Mouse (Mus musculus): ENCODE results near the gene Scel. TPM values are rescaled to one million over a fixed set of nuclear protein-coding genes. Genes with fewer than 3 reads are reported as not detected.
"Not testable (repeated sequence)": the region's sequence is repeated elsewhere in the genome, so short reads cannot be mapped to it uniquely, and the experiment has no call there.

Scel gene
- polyA plus RNA-seq (2014; fragmentation: Nextera tagmentation; extraction: Ambion mirVana) = 1.2 and 2.0 TPM in 2 replicates

GRCm38 (mm10) chr14:103512802-103513472 lies at the start of gene Scel:
Gene Scel, plus strand, starts transcription at chr14:103513342.
- ATAC-seq (ENCODE audit: low FRiP score, low TSS enrichment) = peak; percentile 87; the same call in 1 of the 2 replicates
- H3K9ac ChIP-seq (ENCODE audit: low read depth, low read length) = no peak within 1 kb of the TSS

GRCm38 (mm10) chr14:103468691-103469463 lies 44.3 kb upstream of the Scel start:
- no peaks in the 10 kb centered on the region for H3K4me1 ChIP-seq (ENCODE audit: control insufficient read depth, insufficient read depth, low read length)
- ATAC-seq (ENCODE audit: low FRiP score, low TSS enrichment) = no peak
- 78% methylated on average over 12 of the region's 12 CpGs for WGBS
- no peak overlapping the region for H3K9ac ChIP-seq (ENCODE audit: low read depth, low read length)
- no peaks in the 10 kb centered on the region for H3K27me3 ChIP-seq (ENCODE audit: control insufficient read depth, insufficient read depth, low read length)
- H3K4me2 ChIP-seq (replicated peaks; ENCODE audit: low read depth, low read length) = no peak overlapping the region
- H3K36me3 ChIP-seq (ENCODE audit: control insufficient read depth, insufficient read depth, low read length) = no peaks in the 10 kb centered on the region
- H3K27ac ChIP-seq (ENCODE audit: low read depth, low read length) = no peak overlapping the region
- H3K9me3 ChIP-seq (ENCODE audit: control insufficient read depth, low read length) = no peaks in the 10 kb centered on the region
- H3K4me3 ChIP-seq (ENCODE audit: low read length) = no peak overlapping the region

More at GRCm38 (mm10) chr14:103512802-103513472, at the start of gene Scel:
- peak within 1 kb of the TSS; percentile 19 for H3K4me2 ChIP-seq (replicated peaks; ENCODE audit: low read depth, low read length)
- no peaks in the 10 kb centered on the region for H3K27me3 ChIP-seq (ENCODE audit: control insufficient read depth, insufficient read depth, low read length)
- H3K4me3 ChIP-seq (ENCODE audit: low read length) = peak within 1 kb of the TSS; percentile 1; the same call in 1 of the 2 replicates
- H3K9me3 ChIP-seq (ENCODE audit: control insufficient read depth, low read length) = no peaks in the 10 kb centered on the region
- no peaks in the 10 kb centered on the region for H3K4me1 ChIP-seq (ENCODE audit: control insufficient read depth, insufficient read depth, low read length)
- H3K27ac ChIP-seq (ENCODE audit: low read depth, low read length) = no peak within 1 kb of the TSS
- no peaks in the 10 kb centered on the region for H3K36me3 ChIP-seq (ENCODE audit: control insufficient read depth, insufficient read depth, low read length)
- WGBS = 22% methylated on average over 14 of the region's 14 CpGs

GRCm38 (mm10) chr14:103469464-103470015 lies 43.6 kb upstream of the Scel start:
- H3K36me3 ChIP-seq (ENCODE audit: control insufficient read depth, insufficient read depth, low read length) = no peaks in the 10 kb centered on the region
- H3K27me3 ChIP-seq (ENCODE audit: control insufficient read depth, insufficient read depth, low read length) = no peaks in the 10 kb centered on the region
- H3K27ac ChIP-seq (ENCODE audit: low read depth, low read length) = no peak overlapping the region
- H3K4me2 ChIP-seq (replicated peaks; ENCODE audit: low read depth, low read length) = no peak overlapping the region; the same call in 1 of the 2 replicates
- no peaks in the 10 kb centered on the region for H3K9me3 ChIP-seq (ENCODE audit: control insufficient read depth, low read length)
- no peak overlapping the region for H3K9ac ChIP-seq (ENCODE audit: low read depth, low read length)
- WGBS = 49% methylated on average over 12 of the region's 12 CpGs
- ATAC-seq (ENCODE audit: low FRiP score, low TSS enrichment) = peak; percentile 75
- H3K4me3 ChIP-seq (ENCODE audit: low read length) = no peak overlapping the region
- no peaks in the 10 kb centered on the region for H3K4me1 ChIP-seq (ENCODE audit: control insufficient read depth, insufficient read depth, low read length)

GRCm38 (mm10) chr14:103471074-103471778 lies 41.9 kb upstream of the Scel start:
- H3K4me3 ChIP-seq (ENCODE audit: low read length) = no peak overlapping the region
- no peaks in the 10 kb centered on the region for H3K36me3 ChIP-seq (ENCODE audit: control insufficient read depth, insufficient read depth, low read length)
- ATAC-seq (ENCODE audit: low FRiP score, low TSS enrichment) = no peak
- H3K27ac ChIP-seq (ENCODE audit: low read depth, low read length) = no peak overlapping the region
- H3K4me2 ChIP-seq (replicated peaks; ENCODE audit: low read depth, low read length) = no peak overlapping the region
- 60% methylated on average over 3 of the region's 3 CpGs for WGBS
- H3K4me1 ChIP-seq (ENCODE audit: control insufficient read depth, insufficient read depth, low read length) = no peaks in the 10 kb centered on the region
- H3K9me3 ChIP-seq (ENCODE audit: control insufficient read depth, low read length) = no peaks in the 10 kb centered on the region
- H3K27me3 ChIP-seq (ENCODE audit: control insufficient read depth, insufficient read depth, low read length) = no peaks in the 10 kb centered on the region
- H3K9ac ChIP-seq (ENCODE audit: low read depth, low read length) = no peak overlapping the region

GRCm38 (mm10) chr14:103471806-103472553 lies 41.2 kb upstream of the Scel start:
- H3K27me3 ChIP-seq (ENCODE audit: control insufficient read depth, insufficient read depth, low read length) = no peaks in the 10 kb centered on the region
- ATAC-seq (ENCODE audit: low FRiP score, low TSS enrichment) = no peak
- H3K27ac ChIP-seq (ENCODE audit: low read depth, low read length) = no peak overlapping the region
- H3K4me1 ChIP-seq (ENCODE audit: control insufficient read depth, insufficient read depth, low read length) = no peaks in the 10 kb centered on the region
- WGBS = 41% methylated on average over 7 of the region's 7 CpGs
- H3K4me3 ChIP-seq (ENCODE audit: low read length) = no peak overlapping the region
- no peak overlapping the region for H3K9ac ChIP-seq (ENCODE audit: low read depth, low read length)
- H3K36me3 ChIP-seq (ENCODE audit: control insufficient read depth, insufficient read depth, low read length) = no peaks in the 10 kb centered on the region
- H3K4me2 ChIP-seq (replicated peaks; ENCODE audit: low read depth, low read length) = no peak overlapping the region
- no peaks in the 10 kb centered on the region for H3K9me3 ChIP-seq (ENCODE audit: control insufficient read depth, low read length)

GRCm38 (mm10) chr14:103472554-103472905 lies 40.6 kb upstream of the Scel start:
- Histone ChIP-seq H3K4me2 (replicated peaks; ENCODE audit: low read depth, low read length) (no peak overlapping the region), H3K9ac (ENCODE audit: low read depth, low read length) (no peak overlapping the region), H3K27me3 (ENCODE audit: control insufficient read depth, insufficient read depth, low read length) (no peaks in the 10 kb centered on the region), H3K27ac (ENCODE audit: low read depth, low read length) (no peak overlapping the region), H3K4me3 (ENCODE audit: low read length) (no peak overlapping the region), H3K9me3 (ENCODE audit: control insufficient read depth, low read length) (no peaks in the 10 kb centered on the region), H3K36me3 (ENCODE audit: control insufficient read depth, insufficient read depth, low read length) (no peaks in the 10 kb centered on the region), H3K4me1 (ENCODE audit: control insufficient read depth, insufficient read depth, low read length) (no peaks in the 10 kb centered on the region)
- no peak for ATAC-seq (ENCODE audit: low FRiP score, low TSS enrichment)
- WGBS = 80% methylated on average over 2 of the region's 2 CpGs

- H3K4me1 ChIP-seq (ENCODE audit: control insufficient read depth, insufficient read depth, low read length) = no peaks in the 10 kb centered on the region
- 54% methylated on average over 7 of the region's 7 CpGs for WGBS
- ATAC-seq (ENCODE audit: low FRiP score, low TSS enrichment) = 0 out of 2 replicates have a peak, but pooled peaks have one; percentile 49
Measured at GRCm38 (mm10) chr14:103475312-103475711, 37.8 kb upstream of the Scel start.

GRCm38 (mm10) chr14:103476232-103476631 lies 36.9 kb upstream of the Scel start:
- not testable (repeated sequence) for H3K4me2 ChIP-seq (replicated peaks; ENCODE audit: low read depth, low read length); H3K4me3 ChIP-seq (ENCODE audit: low read length); H3K9ac ChIP-seq (ENCODE audit: low read depth, low read length); H3K9me3 ChIP-seq (ENCODE audit: control insufficient read depth, low read length); H3K36me3 ChIP-seq (ENCODE audit: control insufficient read depth, insufficient read depth, low read length); H3K27me3 ChIP-seq (ENCODE audit: control insufficient read depth, insufficient read depth, low read length); ATAC-seq (ENCODE audit: low FRiP score, low TSS enrichment); H3K4me1 ChIP-seq (ENCODE audit: control insufficient read depth, insufficient read depth, low read length); H3K27ac ChIP-seq (ENCODE audit: low read depth, low read length)
- 79% methylated on average over 3 of the region's 3 CpGs for WGBS

More at GRCm38 (mm10) chr14:103475312-103475711, 37.8 kb upstream of the Scel start:
- H3K9me3 ChIP-seq (ENCODE audit: control insufficient read depth, low read length) = no peaks in the 10 kb centered on the region
- H3K9ac ChIP-seq (ENCODE audit: low read depth, low read length) = no peak overlapping the region
- no peak overlapping the region for H3K27ac ChIP-seq (ENCODE audit: low read depth, low read length)
- H3K4me2 ChIP-seq (replicated peaks; ENCODE audit: low read depth, low read length) = no peak overlapping the region
- H3K36me3 ChIP-seq (ENCODE audit: control insufficient read depth, insufficient read depth, low read length) = no peaks in the 10 kb centered on the region
- H3K4me3 ChIP-seq (ENCODE audit: low read length) = no peak overlapping the region
- no peaks in the 10 kb centered on the region for H3K27me3 ChIP-seq (ENCODE audit: control insufficient read depth, insufficient read depth, low read length)

All from kidney, embryonic 14.5 days (tissue).